Mouse (Mus musculus) gastrocnemius, postnatal 4 days (tissue): ENCODE measurements around the gene Uaca. TPM values are rescaled to one million over a fixed set of nuclear protein-coding genes. Genes with fewer than 3 reads are reported as not detected.

Source experiments
- DNase-seq, 2 experiments: peaks; one replicate each; pipeline ENCODE4 v3.0.0; 2021 to 2022; ENCODE audit warnings: low spot score in 2 of 2, mixed read lengths in 2 of 2
- long read RNA-seq, 2 experiments: library from polyadenylated mRNA; stranded (forward); transcript quantifications; one replicate each; pipeline ENCODE4 v2.0.0; 2021
- total RNA-seq, 2 experiments: library from RNA; stranded (reverse); gene quantifications; 2 replicates each; pipeline ENCODE4 v1.2.3; 2021

Gene Uaca
- total RNA-seq = 100 to 1,000 TPM in 1 of 2 experiments, 10 to 100 TPM in 1; 84.9 to 105 TPM
- long read RNA-seq, experiment 1, full-length matches to known transcripts = 54 of 115 reads
- long read RNA-seq, experiment 1, partial matches to known transcripts = 25 of 115 reads
- long read RNA-seq, experiment 1, other reads (novel, unspliced or antisense) = 36 of 115 reads
- long read RNA-seq, experiment 2, full-length matches to known transcripts = 57 of 170 reads
- long read RNA-seq, experiment 2, partial matches to known transcripts = 32 of 170 reads
- long read RNA-seq, experiment 2, other reads (novel, unspliced or antisense) = 81 of 170 reads

GRCm38 (mm10) chr9:60794210-60794840 lies at the start of gene Uaca:
Gene Uaca (plus strand): TSS chr9:60794542.
- peak; percentile 92 to 94 for DNase-seq

GRCm38 (mm10) chr9:60744971-60745370 lies 49.4 kb upstream of the Uaca start:
- no peak for DNase-seq

- DNase-seq = no peak
Measured at GRCm38 (mm10) chr9:60746561-60746960, 47.8 kb upstream of the Uaca start.

- no peak for DNase-seq
Measured at GRCm38 (mm10) chr9:60747672-60748071, 46.7 kb upstream of the Uaca start.

GRCm38 (mm10) chr9:60748191-60748590 lies 46.2 kb upstream of the Uaca start:
- no peak for DNase-seq

- no peak for DNase-seq
Measured at GRCm38 (mm10) chr9:60749105-60749504, 45.2 kb upstream of the Uaca start.

GRCm38 (mm10) chr9:60751098-60751497 lies 43.2 kb upstream of the Uaca start:
- DNase-seq = no peak

GRCm38 (mm10) chr9:60751971-60752370 lies 42.4 kb upstream of the Uaca start:
- no peak for DNase-seq

- DNase-seq = no peak
Measured at GRCm38 (mm10) chr9:60752636-60753035, 41.7 kb upstream of the Uaca start.

GRCm38 (mm10) chr9:60756258-60756657 lies 38.1 kb upstream of the Uaca start:
- DNase-seq = peak; percentile 62 to 77

- no peak for DNase-seq
Measured at GRCm38 (mm10) chr9:60756866-60757740, 37.2 kb upstream of the Uaca start.

- no peak for DNase-seq
Measured at GRCm38 (mm10) chr9:60757817-60758216, 36.5 kb upstream of the Uaca start.

- peak in 1 of 2 experiments; percentile 55 for DNase-seq
Measured at GRCm38 (mm10) chr9:60759436-60760007, 34.8 kb upstream of the Uaca start.

- DNase-seq = no peak
Measured at GRCm38 (mm10) chr9:60765181-60765580, 29.2 kb upstream of the Uaca start.

- peak in 1 of 2 experiments; percentile 25 for DNase-seq
Measured at GRCm38 (mm10) chr9:60768393-60768792, 25.9 kb upstream of the Uaca start.

- no peak for DNase-seq
Measured at GRCm38 (mm10) chr9:60769711-60770111, 24.6 kb upstream of the Uaca start.

GRCm38 (mm10) chr9:60773713-60774112 lies 20.6 kb upstream of the Uaca start:
- DNase-seq = no peak

- DNase-seq = no peak
Measured at GRCm38 (mm10) chr9:60776899-60777298, 17.4 kb upstream of the Uaca start.

GRCm38 (mm10) chr9:60782057-60782789 lies 12.1 kb upstream of the Uaca start:
- DNase-seq = no peak

GRCm38 (mm10) chr9:60785069-60785468 lies 9.3 kb upstream of the Uaca start:
- no peak for DNase-seq
